Comparison of ENCODE assay signal across 9 mouse cellular contexts in genomic region chr2:60323411-60323810, GRCm38 (mm10). TPM values are rescaled to one million over a fixed set of nuclear protein-coding genes. Genes with fewer than 3 reads are reported as not detected.
DNase-seq lines count a peak whose midpoint lies in the region; ATAC-seq and TF ChIP-seq lines count a peak whose summit lies in the region.
"Had no signal": no experiment of that assay in that cellular context is flagged by ENCODE, and none has a peak within 500 bp of the region (broad histone marks: within the 10 kb centered on the region; RNA-seq: fewer than 3 reads in every experiment).

No protein-coding gene starts in this region.

- TF ChIP-seq RAD21 in MEL (IDR thresholded peaks at IDR 0.05; ENCODE audit: low read depth, low read length) = peak; percentile 37

- no peak for TF ChIP-seq POLR2A in MEL (IDR thresholded peaks at IDR 0.05; ENCODE audit: control insufficient read depth in 1 of 2, insufficient read depth in 1 of 2, low read depth in 1 of 2, low read length in 2 of 2, poor library complexity in 1 of 2)
- no peak for TF ChIP-seq POLR2A in cortical plate, adult 2 months (IDR thresholded peaks at IDR 0.05; ENCODE audit: extremely low read depth, insufficient read depth, low read length)
- TF ChIP-seq POLR2A in small intestine, adult 2 months (IDR thresholded peaks at IDR 0.05; ENCODE audit: low read depth, low read length) = no peak

- WGBS in small intestine, adult 2 months = 79% methylated on average over 5 of the region's 5 CpGs
- 81% methylated on average over 5 of the region's 5 CpGs for WGBS in kidney, embryonic 15.5 days

- peak; percentile 74 for TF ChIP-seq CTCF in layer of hippocampus, adult 2 months (conservative IDR thresholded peaks at IDR 0.05)
- peak; percentile 37 to 74 (median 66) for TF ChIP-seq CTCF in MEL (IDR thresholded peaks at IDR 0.05 in 2 of 3, conservative IDR thresholded peaks at IDR 0.05 in 1 of 3; ENCODE audit: control insufficient read depth in 1 of 3, insufficient read depth in 1 of 3, low read depth in 2 of 3, low read length in 3 of 3, poor library complexity in 1 of 3, severe bottlenecking in 1 of 3)
- TF ChIP-seq CTCF in cortical plate, adult 2 months (IDR thresholded peaks at IDR 0.05; ENCODE audit: extremely low read depth, insufficient read depth, low read length) = 0 out of 2 replicates have a peak, but pooled peaks have one; percentile 11
- peak; percentile 60; the same call in 1 of the 2 replicates for TF ChIP-seq CTCF in small intestine, adult 2 months (IDR thresholded peaks at IDR 0.05; ENCODE audit: extremely low read depth, insufficient read length, insufficient replicate concordance, low read depth, low read length)

- peaks cover 0 to 4% of the 10 kb centered on the region in 2 experiments; a peak in 2 of 4 replicates for H3K4me1 ChIP-seq in MEL (ENCODE audit: control insufficient read depth in 1 of 2, insufficient read depth in 2 of 2, low read length in 2 of 2)
- H3K4me1 ChIP-seq in cortical plate, adult 2 months (ENCODE audit: control insufficient read depth, insufficient read depth, low read length) = no peaks in the 10 kb centered on the region
- H3K4me1 ChIP-seq in small intestine, adult 2 months (ENCODE audit: control insufficient read depth, insufficient read depth, insufficient read length, low read length) = peaks cover 6% of the 10 kb centered on the region
- H3K4me1 ChIP-seq in kidney, embryonic 15.5 days = no peaks in the 10 kb centered on the region
- H3K4me1 ChIP-seq: embryonic facial prominence, embryonic 15.5 days had no signal

- H3K4me3 ChIP-seq in layer of hippocampus, adult 2 months = no peak overlapping the region
- H3K4me3 ChIP-seq in MEL (ENCODE audit: control insufficient read depth in 1 of 2, insufficient read depth in 1 of 2, low read depth in 2 of 2, low read length in 2 of 2) = no peak overlapping the region
- no peak overlapping the region for H3K4me3 ChIP-seq in cortical plate, adult 2 months (ENCODE audit: insufficient read depth, low read length)
- no peak overlapping the region for H3K4me3 ChIP-seq in small intestine, adult 2 months (ENCODE audit: low read depth, low read length)
- H3K4me3 ChIP-seq in kidney, embryonic 15.5 days (replicated peaks) = no peak overlapping the region
- H3K4me3 ChIP-seq: embryonic facial prominence, embryonic 15.5 days had no signal

- ATAC-seq in kidney, embryonic 15.5 days (replicated peaks; ENCODE audit: low FRiP score) = no peak

- H3K79me2 ChIP-seq in MEL (ENCODE audit: control insufficient read depth, insufficient read depth, low read length, poor library complexity) = no peaks in the 10 kb centered on the region

- no peak overlapping the region for H3K4me2 ChIP-seq in kidney, embryonic 15.5 days
- H3K4me2 ChIP-seq: embryonic facial prominence, embryonic 15.5 days had no signal

- no peak for DNase-seq in layer of hippocampus, adult 2 months (ENCODE audit: low spot score in 2 of 2)
- DNase-seq in layer of hippocampus, postnatal 10 days (ENCODE audit: low spot score in 2 of 2) = no peak
- peak; percentile 64 for DNase-seq in MEL (ENCODE audit: low read depth, low spot score)
- no peak for DNase-seq in urinary bladder, postnatal 10 days (ENCODE audit: low spot score)
- DNase-seq in cerebellum, postnatal 14 days = no peak

- H3K27ac ChIP-seq in layer of hippocampus, adult 2 months = no peak overlapping the region
- H3K27ac ChIP-seq in MEL (ENCODE audit: control insufficient read depth, low read depth, low read length) = no peak overlapping the region
- no peak overlapping the region for H3K27ac ChIP-seq in cortical plate, adult 2 months (ENCODE audit: insufficient read depth, low read length)
- no peak overlapping the region for H3K27ac ChIP-seq in small intestine, adult 2 months (ENCODE audit: insufficient read depth, low read depth, low read length)
- no peak overlapping the region for H3K27ac ChIP-seq in kidney, embryonic 15.5 days
- H3K27ac ChIP-seq: embryonic facial prominence, embryonic 15.5 days had no signal

- no peaks in the 10 kb centered on the region for H3K27me3 ChIP-seq in MEL (ENCODE audit: control insufficient read depth in 1 of 2, insufficient read depth in 2 of 2, low read length in 2 of 2)
- no peaks in the 10 kb centered on the region for H3K27me3 ChIP-seq in small intestine, adult 2 months (ENCODE audit: control insufficient read depth, insufficient read depth, low read length)
- H3K27me3 ChIP-seq in kidney, embryonic 15.5 days = no peaks in the 10 kb centered on the region
- H3K27me3 ChIP-seq: embryonic facial prominence, embryonic 15.5 days had no signal

- no peak overlapping the region for H3K9ac ChIP-seq in MEL (ENCODE audit: control insufficient read depth, low read depth, low read length, poor library complexity, severe bottlenecking)
- H3K9ac ChIP-seq in kidney, embryonic 15.5 days = no peak overlapping the region
- H3K9ac ChIP-seq: embryonic facial prominence, embryonic 15.5 days had no signal

- H3K36me3 ChIP-seq in MEL (ENCODE audit: control insufficient read depth in 1 of 2, insufficient read depth in 2 of 2, low read length in 2 of 2) = peaks cover 0 to 4% of the 10 kb centered on the region in 2 experiments; a peak in 1 of 4 replicates
- peaks cover 30% of the 10 kb centered on the region for H3K36me3 ChIP-seq in small intestine, adult 2 months (ENCODE audit: control insufficient read depth, insufficient read depth, low read length)
- 0 out of 2 replicates have a peak, but pooled peaks cover 2% of the 10 kb centered on the region for H3K36me3 ChIP-seq in kidney, embryonic 15.5 days
- H3K36me3 ChIP-seq: embryonic facial prominence, embryonic 15.5 days had no signal

- no peak for TF ChIP-seq EP300 in MEL (IDR thresholded peaks at IDR 0.05; ENCODE audit: low read depth in 1 of 2, low read length in 2 of 2)

- H3K9me3 ChIP-seq in MEL (replicated peaks; ENCODE audit: insufficient read depth, low read length) = no peaks in the 10 kb centered on the region
- no peaks in the 10 kb centered on the region for H3K9me3 ChIP-seq in kidney, embryonic 15.5 days (replicated peaks)
- H3K9me3 ChIP-seq: embryonic facial prominence, embryonic 15.5 days had no signal

TF ChIP-seq in MEL, 35 proteins besides CTCF, POLR2A, EP300 and RAD21:
- TF ChIP-seq CHD2 (IDR thresholded peaks at IDR 0.05; ENCODE audit: low read length) = no peak
- TF ChIP-seq GATA1 (IDR thresholded peaks at IDR 0.05; ENCODE audit: low read depth, low read length) = no peak
- TF ChIP-seq KAT2A (conservative IDR thresholded peaks at IDR 0.05; ENCODE audit: low read depth, low read length) = no peak
- no peak for TF ChIP-seq MAZ (IDR thresholded peaks at IDR 0.05; ENCODE audit: low read depth, low read length)
- TF ChIP-seq SMC3 (IDR thresholded peaks at IDR 0.05; ENCODE audit: low read depth, low read length) = peak; percentile 62
- TF ChIP-seq ZMIZ1 (IDR thresholded peaks at IDR 0.05; ENCODE audit: low read depth, low read length) = no peak
- peak; percentile 15; the same call in 1 of the 2 replicates for TF ChIP-seq ELF1 (IDR thresholded peaks at IDR 0.05; ENCODE audit: low read depth, low read length)

RNA-seq across cellular contexts. Expression of gene Cd302, which starts 39.1 kb away (rescaled TPM):
- total RNA-seq in layer of hippocampus, adult 2 months (2021) = 10 to 100 TPM; 15.2 to 15.7 TPM
- total RNA-seq in layer of hippocampus, postnatal 10 days (2021) = 10 to 100 TPM; 10.1 to 10.6 TPM
- 0.92 and 1.0 TPM in 2 replicates for total RNA-seq in MEL (2012; rRNA removed)
- 1 to 10 TPM in 1 of 2 experiments, not detected in 1; 1.7 TPM for polyA plus RNA-seq in MEL (2012; ENCODE audit: insufficient read depth in 1 of 2, insufficient read length in 2 of 2, low read depth in 1 of 2, low replicate concordance in 2 of 2, missing spikeins in 1 of 2)
- 23.6 and 24.7 TPM in 2 replicates for polyA plus RNA-seq in cortical plate, adult 2 months (2012; rRNA removed)
- 21.9 and 29.1 TPM in 2 replicates for polyA plus RNA-seq in small intestine, adult 2 months (2012; rRNA removed)
- polyA plus RNA-seq in kidney, embryonic 15.5 days (2015; fragmentation: Nextera tagmentation; extraction: Ambion mirVana) = 43.6 and 47.2 TPM in 2 replicates

RNA-seq across cellular contexts. Expression of gene Ly75, which starts 59.7 kb away (rescaled TPM):
- total RNA-seq in layer of hippocampus, adult 2 months (2021) = under 1 TPM; 0.88 to 0.95 TPM
- total RNA-seq in layer of hippocampus, postnatal 10 days (2021) = 1 to 10 TPM; 7.2 to 7.3 TPM
- 1.1 and 1.4 TPM in 2 replicates for total RNA-seq in MEL (2012; rRNA removed)
- 1 to 10 TPM in 1 of 2 experiments, not detected in 1; 2.2 TPM for polyA plus RNA-seq in MEL (2012; ENCODE audit: insufficient read depth in 1 of 2, insufficient read length in 2 of 2, low read depth in 1 of 2, low replicate concordance in 2 of 2, missing spikeins in 1 of 2)
- 0.79 and 1.1 TPM in 2 replicates for polyA plus RNA-seq in cortical plate, adult 2 months (2012; rRNA removed)
- 2.1 and 4.4 TPM in 2 replicates for polyA plus RNA-seq in small intestine, adult 2 months (2012; rRNA removed)
- 2.8 and 3.5 TPM in 2 replicates for polyA plus RNA-seq in kidney, embryonic 15.5 days (2015; fragmentation: Nextera tagmentation; extraction: Ambion mirVana)

Comparison
In these comparisons a context has a peak if more than half of its experiments do, and no peak if none do; other contexts are left out.
1. CTCF ChIP-seq: peak in every context shown above with its lines; median percentile 74 in layer of hippocampus, adult 2 months; 66 in MEL; 60 in small intestine, adult 2 months; 11 in cortical plate, adult 2 months.